Mouse (Mus musculus): Measurements from ENCODE around the gene Esrrg. TPM values are rescaled to one million over a fixed set of nuclear protein-coding genes. Genes with fewer than 3 reads are reported as not detected.

Gene Esrrg
- total and polyA plus RNA-seq, 2 experiments, result 1.1 to 4.2 TPM

DNA sequence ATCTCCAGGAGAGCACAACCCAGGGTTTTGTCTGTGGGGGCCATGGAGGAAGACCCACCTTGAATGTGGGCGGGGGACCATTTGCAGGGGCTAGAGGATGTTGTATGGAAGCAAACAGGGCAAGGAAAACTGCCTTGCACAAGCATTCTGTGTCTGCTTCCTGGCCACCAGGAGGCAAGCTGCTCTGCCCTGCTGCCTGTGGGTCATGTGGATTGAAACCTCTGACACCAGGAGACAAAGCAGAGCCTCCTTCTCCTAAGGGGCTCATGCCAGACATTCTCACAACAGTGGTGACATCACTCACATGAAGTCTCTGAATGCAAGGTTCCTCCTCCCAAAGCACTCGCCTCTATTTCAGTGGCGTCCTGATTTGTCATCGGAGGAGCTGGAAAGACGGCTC, 234.1 kb downstream of the Esrrg start:
- Histone ChIP-seq H3K27ac (replicated peaks; ENCODE audit: insufficient read depth, low read depth, low read length) (no peak overlapping the region), H3K36me3 (ENCODE audit: control insufficient read depth, insufficient read depth, low read length) (no peaks in the 10 kb centered on the region), H3K79me2 (ENCODE audit: control insufficient read depth, insufficient read depth, low read length) (no peaks in the 10 kb centered on the region), H3K27me3 (ENCODE audit: control insufficient read depth, insufficient read depth, low read length) (no peaks in the 10 kb centered on the region), H3K9ac (ENCODE audit: low read depth, low read length) (no peak overlapping the region), H3K4me1 (ENCODE audit: control insufficient read depth, insufficient read depth, low read length) (no peaks in the 10 kb centered on the region), H3K4me3 (ENCODE audit: insufficient read depth, low read depth, low read length) (no peak overlapping the region)
- 91% methylated on average over 5 of the region's 5 CpGs for WGBS
- DNase-seq (ENCODE audit: extremely low read depth, low read depth, low spot score), result no peak
- TF ChIP-seq CTCF (IDR thresholded peaks at IDR 0.05; ENCODE audit: low read depth, low read length), result no peak

DNA sequence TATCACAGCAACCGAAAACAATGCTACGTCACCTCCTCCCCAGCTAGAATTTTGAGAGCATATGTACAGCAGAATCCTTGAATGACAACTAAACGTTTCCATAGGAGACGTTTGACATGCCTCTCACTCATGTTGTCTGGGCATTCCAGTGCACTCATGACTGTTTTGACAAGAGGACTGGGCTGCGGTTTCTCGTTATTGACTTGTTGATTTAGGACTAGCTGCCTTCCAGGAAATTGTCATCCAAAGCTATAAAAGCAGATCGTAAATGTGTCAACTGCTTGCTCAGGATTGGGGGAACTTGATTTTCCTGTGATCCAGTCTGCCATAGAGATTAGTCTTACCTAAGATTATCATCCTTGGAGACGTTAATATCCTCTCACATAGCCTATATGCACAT, 245.6 kb downstream of the Esrrg start:
- WGBS, result 49% methylated on average over 8 of the region's 8 CpGs

DNA sequence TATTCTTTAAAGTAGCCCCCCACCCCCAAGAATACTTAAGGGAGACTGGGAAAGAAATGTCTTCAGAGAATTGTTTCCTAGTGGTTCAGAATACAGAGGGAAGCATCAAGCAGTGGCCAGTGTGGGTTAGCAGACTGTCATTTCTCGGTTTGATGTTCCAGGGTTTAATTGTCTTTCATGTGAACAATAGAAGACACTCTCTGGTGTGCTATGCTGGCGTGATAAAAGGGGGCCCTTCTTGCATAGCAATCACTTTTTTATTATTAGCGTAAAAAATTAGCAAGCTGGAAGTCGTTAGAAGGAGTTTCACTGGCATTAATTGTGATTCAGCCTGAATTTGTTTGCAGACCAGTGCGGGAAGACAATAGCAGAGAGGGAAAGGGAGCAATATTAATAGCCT, 253.7 kb downstream of the Esrrg start:
- H3K27me3 ChIP-seq (ENCODE audit: control insufficient read depth, insufficient read depth, low read length), result no peaks in the 10 kb centered on the region
- DNase-seq (ENCODE audit: extremely low read depth, low read depth, low spot score), result no peak
- WGBS, result 82% methylated on average over 5 of the region's 5 CpGs
- no peak overlapping the region for H3K9ac ChIP-seq (ENCODE audit: low read depth, low read length)
- no peak overlapping the region for H3K4me3 ChIP-seq (ENCODE audit: insufficient read depth, low read depth, low read length)
- TF ChIP-seq POLR2A (IDR thresholded peaks at IDR 0.05; ENCODE audit: extremely low read depth, insufficient read depth, low read length) (no peak), CTCF (IDR thresholded peaks at IDR 0.05; ENCODE audit: low read depth, low read length) (no peak)
- no peak overlapping the region for H3K27ac ChIP-seq (replicated peaks; ENCODE audit: insufficient read depth, low read depth, low read length)
- H3K4me1 ChIP-seq (ENCODE audit: control insufficient read depth, insufficient read depth, low read length), result no peaks in the 10 kb centered on the region
- H3K79me2 ChIP-seq (ENCODE audit: control insufficient read depth, insufficient read depth, low read length), result no peaks in the 10 kb centered on the region
- no peaks in the 10 kb centered on the region for H3K36me3 ChIP-seq (ENCODE audit: control insufficient read depth, insufficient read depth, low read length)

More for the DNA sequence above, 245.6 kb downstream of the Esrrg start:
- H3K27ac ChIP-seq (replicated peaks; ENCODE audit: insufficient read depth, low read depth, low read length), result no peak overlapping the region
- DNase-seq (ENCODE audit: extremely low read depth, low read depth, low spot score), result no peak
- TF ChIP-seq POLR2A (IDR thresholded peaks at IDR 0.05; ENCODE audit: extremely low read depth, insufficient read depth, low read length), result no peak
- TF ChIP-seq CTCF (IDR thresholded peaks at IDR 0.05; ENCODE audit: low read depth, low read length), result no peak
- H3K79me2 ChIP-seq (ENCODE audit: control insufficient read depth, insufficient read depth, low read length), result no peaks in the 10 kb centered on the region
- H3K9ac ChIP-seq (ENCODE audit: low read depth, low read length), result no peak overlapping the region
- H3K36me3 ChIP-seq (ENCODE audit: control insufficient read depth, insufficient read depth, low read length), result no peaks in the 10 kb centered on the region
- H3K4me1 ChIP-seq (ENCODE audit: control insufficient read depth, insufficient read depth, low read length), result no peaks in the 10 kb centered on the region
- no peak overlapping the region for H3K4me3 ChIP-seq (ENCODE audit: insufficient read depth, low read depth, low read length)
- no peaks in the 10 kb centered on the region for H3K27me3 ChIP-seq (ENCODE audit: control insufficient read depth, insufficient read depth, low read length)

DNA sequence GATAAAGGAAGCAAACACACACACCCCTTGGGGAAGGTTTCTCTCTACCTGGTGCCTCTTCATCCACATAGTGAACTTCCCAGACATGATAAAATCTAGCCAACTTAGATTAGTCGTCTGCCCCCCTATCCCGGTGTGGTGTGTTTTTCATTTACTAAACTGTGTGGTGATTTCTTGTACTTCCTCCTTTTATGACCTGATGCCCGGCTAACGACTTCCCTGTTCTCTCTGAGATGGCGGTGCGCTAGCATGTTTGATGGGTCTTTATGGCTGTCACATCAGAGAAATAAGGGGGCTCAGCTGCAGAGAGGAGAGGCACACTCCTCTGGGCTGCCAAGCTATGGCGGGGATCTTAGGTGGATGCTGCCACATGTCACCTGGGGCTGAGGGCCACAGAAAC, 259.8 kb downstream of the Esrrg start:
- no peak for TF ChIP-seq CTCF (IDR thresholded peaks at IDR 0.05; ENCODE audit: low read depth, low read length)
- no peak for TF ChIP-seq POLR2A (IDR thresholded peaks at IDR 0.05; ENCODE audit: extremely low read depth, insufficient read depth, low read length)
- Histone ChIP-seq H3K4me1 (ENCODE audit: control insufficient read depth, insufficient read depth, low read length) (no peaks in the 10 kb centered on the region), H3K4me3 (ENCODE audit: insufficient read depth, low read depth, low read length) (no peak overlapping the region), H3K79me2 (ENCODE audit: control insufficient read depth, insufficient read depth, low read length) (no peaks in the 10 kb centered on the region), H3K27me3 (ENCODE audit: control insufficient read depth, insufficient read depth, low read length) (no peaks in the 10 kb centered on the region), H3K9ac (ENCODE audit: low read depth, low read length) (no peak overlapping the region), H3K27ac (replicated peaks; ENCODE audit: insufficient read depth, low read depth, low read length) (no peak overlapping the region), H3K36me3 (ENCODE audit: control insufficient read depth, insufficient read depth, low read length) (no peaks in the 10 kb centered on the region)
- 80% methylated on average over 7 of the region's 7 CpGs for WGBS
- DNase-seq (ENCODE audit: extremely low read depth, low read depth, low spot score), result no peak

DNA sequence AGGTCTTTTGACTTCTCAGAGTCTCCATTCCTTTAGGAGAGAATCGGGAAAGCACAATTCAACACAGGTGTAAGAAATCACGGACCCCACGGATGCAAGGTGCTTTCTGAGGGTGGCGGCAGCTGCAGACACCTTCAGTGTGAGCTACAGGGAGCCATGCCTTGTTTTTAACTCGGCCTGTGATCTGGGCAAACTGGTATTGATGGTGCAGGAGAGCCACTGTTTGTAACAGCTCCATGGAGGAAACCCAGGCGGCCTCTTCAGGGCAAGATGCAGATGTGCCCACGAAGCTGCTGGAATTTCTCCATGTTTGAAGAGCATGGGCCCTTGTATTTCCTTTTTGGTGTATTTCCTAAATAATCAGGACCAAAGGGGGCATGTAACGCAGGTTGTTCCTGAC, 263.6 kb downstream of the Esrrg start:
- no peak for TF ChIP-seq POLR2A (IDR thresholded peaks at IDR 0.05; ENCODE audit: extremely low read depth, insufficient read depth, low read length)
- TF ChIP-seq CTCF (IDR thresholded peaks at IDR 0.05; ENCODE audit: low read depth, low read length), result no peak
- DNase-seq (ENCODE audit: extremely low read depth, low read depth, low spot score), result no peak
- no peaks in the 10 kb centered on the region for H3K36me3 ChIP-seq (ENCODE audit: control insufficient read depth, insufficient read depth, low read length)
- no peak overlapping the region for H3K27ac ChIP-seq (replicated peaks; ENCODE audit: insufficient read depth, low read depth, low read length)
- no peak overlapping the region for H3K9ac ChIP-seq (ENCODE audit: low read depth, low read length)
- H3K27me3 ChIP-seq (ENCODE audit: control insufficient read depth, insufficient read depth, low read length), result no peaks in the 10 kb centered on the region
- H3K4me3 ChIP-seq (ENCODE audit: insufficient read depth, low read depth, low read length), result no peak overlapping the region
- no peaks in the 10 kb centered on the region for H3K79me2 ChIP-seq (ENCODE audit: control insufficient read depth, insufficient read depth, low read length)
- no peaks in the 10 kb centered on the region for H3K4me1 ChIP-seq (ENCODE audit: control insufficient read depth, insufficient read depth, low read length)
- WGBS, result 61% methylated on average over 8 of the region's 8 CpGs

DNA sequence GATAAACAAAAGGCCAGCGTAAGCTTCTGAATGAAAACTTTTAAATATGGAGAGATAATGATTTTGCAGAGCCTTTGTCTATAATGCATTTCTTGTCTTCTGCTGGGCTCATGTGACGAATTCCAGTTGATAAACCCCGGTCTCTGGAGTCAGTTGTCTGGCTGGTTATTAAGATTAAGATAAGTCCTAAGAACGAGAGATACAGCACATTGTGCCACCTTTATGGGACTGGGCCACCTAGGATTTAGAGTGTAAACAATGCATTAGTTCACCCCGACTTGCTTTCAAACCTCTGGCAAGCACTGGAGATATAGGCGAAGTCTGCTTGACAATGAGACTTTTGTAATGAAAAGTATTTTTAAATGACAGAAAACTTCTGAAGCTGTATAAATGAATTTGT, 264.2 kb downstream of the Esrrg start:
- Histone ChIP-seq H3K36me3 (ENCODE audit: control insufficient read depth, insufficient read depth, low read length) (no peaks in the 10 kb centered on the region), H3K27me3 (ENCODE audit: control insufficient read depth, insufficient read depth, low read length) (no peaks in the 10 kb centered on the region), H3K9ac (ENCODE audit: low read depth, low read length) (no peak overlapping the region), H3K4me3 (ENCODE audit: insufficient read depth, low read depth, low read length) (no peak overlapping the region), H3K79me2 (ENCODE audit: control insufficient read depth, insufficient read depth, low read length) (no peaks in the 10 kb centered on the region), H3K27ac (replicated peaks; ENCODE audit: insufficient read depth, low read depth, low read length) (no peak overlapping the region), H3K4me1 (ENCODE audit: control insufficient read depth, insufficient read depth, low read length) (no peaks in the 10 kb centered on the region)
- 47% methylated on average over 6 of the region's 6 CpGs for WGBS
- DNase-seq (ENCODE audit: extremely low read depth, low read depth, low spot score), result no peak
- TF ChIP-seq POLR2A (IDR thresholded peaks at IDR 0.05; ENCODE audit: extremely low read depth, insufficient read depth, low read length) (no peak), CTCF (IDR thresholded peaks at IDR 0.05; ENCODE audit: low read depth, low read length) (no peak)

Data from liver, adult 2 months (tissue).